Mouse (Mus musculus) gonadal fat pad, adult 2 months (tissue): Measurements from ENCODE around the gene Ift46. TPM values are rescaled to one million over a fixed set of nuclear protein-coding genes. Genes with fewer than 3 reads are reported as not detected.

Source experiments
- DNase-seq: peaks from one replicate; pipeline ENCODE4 v3.0.0-alpha.2; 2012; ENCODE audit warnings: low read depth
- polyA plus RNA-seq: library from polyadenylated mRNA; depleted of rRNA; stranded (reverse); fragments of >200 nt; gene quantifications from 2 replicates; pipeline ENCODE4 v1.2.3, GENCODE M21; 2012; rRNA removed

Ift46 gene
- polyA plus RNA-seq, 1 experiment: 55.0 TPM

GRCm38 (mm10) chr9:44807141-44807540, 39.4 kb downstream of the Ift46 start:
- DNase-seq: no peak

DNA sequence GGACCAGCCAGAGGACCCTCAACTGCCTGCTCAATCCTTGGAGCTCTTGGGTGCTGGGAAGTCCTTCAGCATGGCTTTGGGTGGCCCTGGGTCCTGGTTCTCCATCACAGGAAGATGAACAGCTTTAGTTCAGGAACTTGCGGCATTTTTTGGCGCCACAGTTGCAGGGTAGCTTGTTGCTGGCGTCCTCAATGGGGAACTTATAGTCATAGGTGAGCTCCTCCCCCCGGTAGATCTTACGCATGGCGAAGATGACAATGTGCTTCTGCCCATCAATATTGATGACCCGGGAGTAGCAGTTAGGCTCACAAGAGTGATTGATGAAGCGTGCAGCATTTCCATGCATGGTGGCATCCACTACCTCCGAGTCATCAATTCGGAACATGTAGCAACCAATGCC, 40.1 kb downstream of the Ift46 start:
- no peak for DNase-seq

DNA sequence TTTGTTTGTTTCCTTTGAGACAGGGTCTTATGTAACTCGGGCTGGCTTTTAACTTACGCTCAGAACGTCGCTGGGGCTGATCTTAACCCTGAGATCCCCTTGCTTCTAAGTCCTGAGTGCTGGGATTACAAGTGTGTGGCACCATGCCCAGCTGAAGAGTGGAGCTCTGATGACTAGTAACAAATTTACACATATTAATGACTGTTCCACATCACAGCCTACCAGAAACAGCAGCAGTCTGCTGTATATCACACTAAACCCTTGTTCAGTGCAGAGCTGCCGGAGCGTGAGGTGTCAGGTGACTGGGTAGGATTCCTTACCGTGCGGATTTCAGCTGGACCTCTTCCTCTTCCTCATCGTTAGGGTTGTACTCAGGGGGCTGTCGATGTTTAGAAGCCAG, 42.6 kb downstream of the Ift46 start:
- DNase-seq: no peak

DNA sequence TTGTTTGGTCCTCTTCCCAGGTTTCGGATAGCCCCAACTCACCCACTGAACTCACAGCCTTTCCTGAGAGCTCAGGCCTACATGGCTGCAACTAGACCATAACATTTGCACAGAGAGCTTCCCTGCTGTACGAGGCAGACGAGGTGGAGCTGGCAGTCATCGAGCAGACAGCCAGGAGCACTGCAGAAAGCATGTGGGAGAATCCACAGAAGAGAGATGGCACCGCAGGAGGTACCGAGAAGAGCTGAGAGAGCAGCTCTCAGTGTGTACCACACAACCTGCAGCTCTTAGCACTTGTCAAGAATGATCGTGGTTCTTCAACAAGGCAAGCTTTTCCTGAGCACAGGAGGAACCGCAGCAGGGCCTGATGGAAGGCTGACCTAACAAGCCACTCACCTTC, 46.5 kb downstream of the Ift46 start:
- DNase-seq: no peak

DNA sequence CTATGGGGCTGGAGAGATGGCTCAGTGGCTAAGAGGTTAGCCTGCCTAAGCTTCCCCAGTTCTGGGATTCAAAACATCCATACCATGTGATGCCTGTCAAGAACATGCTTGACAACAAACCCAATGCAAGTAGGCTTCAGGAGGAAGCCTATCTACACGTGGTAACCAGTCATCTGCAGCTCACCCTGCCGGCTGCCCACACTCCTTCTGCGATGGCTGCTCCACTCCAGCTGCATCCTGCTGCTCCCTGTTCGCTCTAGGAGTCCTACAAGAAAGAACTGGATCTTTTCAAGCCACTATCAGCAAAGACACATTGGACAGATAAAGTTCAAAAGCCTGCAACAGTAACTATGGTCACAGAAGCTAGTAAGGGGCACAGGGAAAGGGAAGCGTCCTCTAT, 49.8 kb downstream of the Ift46 start:
- DNase-seq: no peak

DNA sequence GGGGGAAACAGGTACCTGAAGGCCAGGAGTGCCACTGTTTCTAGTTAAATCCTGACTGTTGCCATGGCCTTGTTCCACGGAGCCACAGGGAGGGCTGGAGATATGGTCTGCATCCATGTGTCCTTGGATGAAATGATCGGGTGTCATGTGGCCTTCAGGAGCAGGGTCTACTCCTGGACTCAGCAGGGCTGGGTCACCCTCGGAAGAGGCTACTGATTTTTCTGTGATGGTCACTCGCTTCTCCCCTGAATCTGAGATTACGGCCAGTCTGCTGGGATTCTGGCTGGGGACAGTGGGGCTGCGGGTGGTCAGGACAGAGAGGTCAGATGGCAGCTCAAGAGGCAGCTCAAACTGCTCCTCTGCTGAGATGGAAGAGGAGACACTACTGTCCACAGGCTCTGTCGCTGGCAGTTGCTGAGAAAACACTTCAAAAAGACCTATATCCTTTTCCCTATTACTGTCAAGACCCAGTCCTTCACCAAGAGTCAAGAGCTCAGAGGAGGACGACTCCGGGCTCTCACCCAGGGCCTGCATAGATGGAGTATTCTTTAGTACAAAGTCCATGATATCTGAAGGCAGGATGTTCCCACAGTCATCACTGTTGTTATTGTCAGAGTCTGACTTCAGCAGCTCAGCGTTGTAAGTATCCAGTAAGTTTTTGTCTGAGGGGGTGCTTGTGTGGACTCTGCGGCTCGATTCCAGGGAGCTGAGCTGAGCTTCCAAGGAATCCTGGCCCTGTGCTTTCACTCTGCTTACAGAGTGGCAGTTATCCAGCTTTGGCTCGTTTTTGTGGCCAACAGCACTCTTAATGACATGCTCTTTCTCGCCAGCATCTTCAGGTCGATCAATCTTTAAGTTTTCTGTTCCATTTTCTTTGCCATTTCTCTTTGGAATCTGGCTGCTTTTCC, 52.5 kb downstream of the Ift46 start:
- no peak for DNase-seq

DNA sequence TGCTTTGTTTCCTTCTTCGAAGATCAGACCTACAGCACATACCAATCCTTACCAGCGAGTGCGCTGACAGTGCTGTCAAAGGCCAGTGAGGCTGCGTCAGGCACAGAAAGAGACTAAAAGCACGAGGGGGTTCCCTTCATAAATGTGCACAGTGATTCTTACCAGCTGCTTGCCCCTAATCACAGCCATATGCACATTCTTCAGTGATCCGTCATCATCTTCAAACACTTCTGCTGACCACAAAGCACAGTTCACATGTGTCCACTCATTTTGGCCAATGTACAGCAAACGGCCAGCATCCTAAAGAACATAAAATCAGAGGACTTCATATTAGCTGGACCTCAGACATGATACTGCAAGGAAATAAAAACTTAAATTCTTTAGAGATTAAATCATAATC, 59.0 kb downstream of the Ift46 start:
- DNase-seq: no peak

DNA sequence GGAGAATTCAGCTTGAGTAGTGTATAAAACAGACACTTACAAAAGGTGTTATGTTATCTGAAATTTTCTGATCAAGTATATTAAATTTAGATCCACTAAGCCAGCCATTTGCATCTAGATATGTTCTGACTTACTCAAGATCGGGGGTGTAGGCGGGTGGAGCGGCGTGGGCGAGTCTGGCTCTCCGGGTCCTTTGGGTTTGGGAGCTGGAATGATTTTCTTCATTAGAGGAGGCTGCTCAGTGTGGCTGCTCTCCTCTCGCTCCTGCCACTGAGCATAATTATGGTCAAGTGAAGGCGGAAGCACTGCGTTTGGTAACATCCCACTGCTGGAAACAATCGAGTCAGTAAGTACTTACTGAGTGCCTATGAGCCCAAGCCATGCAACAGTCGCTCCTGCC, 61.2 kb downstream of the Ift46 start:
- no peak for DNase-seq

DNA sequence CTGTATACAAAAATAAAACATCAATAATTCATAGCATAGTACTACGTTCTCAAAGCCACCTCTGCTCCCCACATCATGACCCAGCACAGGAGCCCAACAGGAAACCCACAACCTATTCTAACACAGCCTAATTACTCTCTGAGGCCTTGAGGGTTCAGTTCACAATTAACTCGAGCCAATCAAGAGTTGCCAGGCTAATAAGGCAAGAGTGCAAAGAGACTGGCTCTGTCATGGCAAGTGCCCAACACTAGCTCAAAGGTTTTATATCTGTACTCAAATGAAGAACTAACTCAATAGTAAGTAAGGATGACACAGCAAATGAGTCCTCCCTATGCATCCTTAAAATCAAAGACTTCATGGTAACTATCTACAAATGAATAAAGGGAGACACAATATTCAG, 62.8 kb downstream of the Ift46 start:
- DNase-seq: no peak

DNA sequence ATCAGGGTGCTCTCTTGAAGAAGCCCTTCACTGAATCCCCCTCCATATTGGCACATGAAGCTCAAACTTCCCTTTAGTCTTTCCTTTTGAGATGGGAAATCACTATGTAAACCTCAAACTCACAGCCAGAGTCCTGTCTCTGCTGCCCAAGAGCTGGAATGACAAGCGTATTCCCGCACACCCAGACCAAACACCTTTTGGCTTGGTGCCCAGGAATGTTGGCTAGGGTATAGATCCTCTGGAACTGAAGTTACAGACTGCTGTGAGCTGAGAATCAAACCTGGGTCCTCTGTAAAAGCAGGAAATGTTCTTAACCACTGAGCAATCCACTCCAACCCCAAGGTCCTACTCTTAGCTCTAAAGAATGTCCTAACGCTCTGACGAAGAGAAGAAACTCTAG, 64.6 kb downstream of the Ift46 start:
- DNase-seq: no peak

DNA sequence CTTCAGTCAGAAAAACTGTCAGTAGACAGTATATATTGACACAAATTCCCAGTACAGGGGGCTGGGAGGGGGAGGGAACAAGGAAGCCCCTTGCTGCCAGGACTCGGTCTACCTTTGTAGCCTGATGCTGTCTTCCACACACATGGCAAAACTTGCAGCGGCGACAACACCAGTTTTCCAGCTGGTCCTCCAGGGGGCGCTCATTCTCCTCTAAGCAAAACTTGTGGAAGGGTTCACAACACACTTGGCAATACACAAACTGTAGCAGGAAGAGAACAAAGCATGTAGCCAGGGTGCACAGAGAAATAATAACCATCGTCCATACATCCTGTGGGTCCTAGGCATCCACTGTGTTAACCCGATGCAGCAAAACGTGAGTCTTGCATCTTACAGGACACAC, 68.7 kb downstream of the Ift46 start:
- DNase-seq: no peak

- DNase-seq: no peak
Observed at GRCm38 (mm10) chr9:44841241-44841640, 73.5 kb downstream of the Ift46 start.

Other genes with a start within 250 kb of the Ift46 start
- 0.88 and 1.2 TPM in 2 replicates for gene Cxcr5, start 206.0 kb upstream of the Ift46 start, polyA plus RNA-seq
- 22.8 and 32.0 TPM in 2 replicates for gene Ddx6, start 163.0 kb upstream of the Ift46 start, polyA plus RNA-seq
- 0.45 TPM in 1 of 2 replicates, not detected in the other for gene Treh, start 94.7 kb upstream of the Ift46 start, polyA plus RNA-seq
- 90.2 and 117 TPM in 2 replicates for gene Phldb1, start 32.7 kb upstream of the Ift46 start, polyA plus RNA-seq
- 60.6 and 60.8 TPM in 2 replicates for gene Arcn1, start 63 bp upstream of the Ift46 start, polyA plus RNA-seq
- gene Tmem25, start 31.4 kb downstream of the Ift46 start, polyA plus RNA-seq: 2.9 and 3.3 TPM in 2 replicates
- gene Ttc36, start 35.2 kb downstream of the Ift46 start, polyA plus RNA-seq: 1.3 and 3.0 TPM in 2 replicates
- gene Kmt2a, start 113.4 kb downstream of the Ift46 start, polyA plus RNA-seq: 12.9 and 19.1 TPM in 2 replicates
- gene Atp5l, start 152.8 kb downstream of the Ift46 start, polyA plus RNA-seq: 338 and 450 TPM in 2 replicates
- 17.0 and 21.1 TPM in 2 replicates for gene Ube4a, start 197.7 kb downstream of the Ift46 start, polyA plus RNA-seq
- 0.28 and 0.31 TPM in 2 replicates for gene Cd3g, start 212.5 kb downstream of the Ift46 start, polyA plus RNA-seq
- gene Cd3d, start 213.9 kb downstream of the Ift46 start, polyA plus RNA-seq: 0.22 and 0.36 TPM in 2 replicates
- 0.58 and 0.75 TPM in 2 replicates for gene Cd3e, start 241.7 kb downstream of the Ift46 start, polyA plus RNA-seq